In genomic region chr6:129048857-129049473, GRCm38 (mm10) we compare ENCODE assay signal across 7 mouse cellular contexts. TPM values are rescaled to one million over a fixed set of nuclear protein-coding genes. Genes with fewer than 3 reads are reported as not detected.
A peak's percentile ranks its signal among the peaks of the same experiment; 100 is the strongest.
DNase-seq lines count a peak whose midpoint lies in the region; ATAC-seq and TF ChIP-seq lines count a peak whose summit lies in the region.

No protein-coding gene starts in this region.

- no peak overlapping the region for H3K9ac ChIP-seq in ES-E14 (ENCODE audit: insufficient read depth, low read depth, low read length, poor library complexity, severe bottlenecking)
- peak overlapping the region; percentile 28 for H3K9ac ChIP-seq in intestine, embryonic 15.5 days
- peak overlapping the region; percentile 28 for H3K9ac ChIP-seq in liver, postnatal 0 days (replicated peaks)
- H3K9ac ChIP-seq in neural tube, embryonic 11.5 days (ENCODE audit: low read length), result peak overlapping the region; percentile 48

- H3K9me3 ChIP-seq in ES-E14 (ENCODE audit: control insufficient read depth, insufficient read depth, low read depth, low read length), result no peaks in the 10 kb centered on the region
- H3K9me3 ChIP-seq in intestine, embryonic 15.5 days, result no peaks in the 10 kb centered on the region
- H3K9me3 ChIP-seq in liver, postnatal 0 days (ENCODE audit: low read length), result no peaks in the 10 kb centered on the region
- no peaks in the 10 kb centered on the region for H3K9me3 ChIP-seq in neural tube, embryonic 11.5 days (ENCODE audit: control insufficient read depth, low read length)

- no peaks in the 10 kb centered on the region for H3K4me1 ChIP-seq in ES-E14 (ENCODE audit: control insufficient read depth in 2 of 2, insufficient read depth in 2 of 2, low read length in 2 of 2, poor library complexity in 1 of 2)
- H3K4me1 ChIP-seq in intestine, embryonic 15.5 days (replicated peaks), result peaks cover 3% of the 10 kb centered on the region
- H3K4me1 ChIP-seq in liver, postnatal 0 days (ENCODE audit: insufficient read depth), result peaks cover 4% of the 10 kb centered on the region; the same call in 1 of the 2 replicates
- no peaks in the 10 kb centered on the region; the same call in 1 of the 2 replicates for H3K4me1 ChIP-seq in neural tube, embryonic 11.5 days (ENCODE audit: control insufficient read depth, insufficient read depth, low read length)

- TF ChIP-seq CTCF in gastrocnemius, adult 2 months (IDR thresholded peaks at IDR 0.05), result peak; percentile 2; the same call in 1 of the 2 replicates
- TF ChIP-seq CTCF in liver, postnatal 0 days (IDR thresholded peaks at IDR 0.05; ENCODE audit: low read depth), result 0 out of 2 replicates have a peak, but pooled peaks have one; percentile 9

- intact Hi-C loops in gastrocnemius, adult 2 months (cut with DNase I), result no loop called here

- no peak for TF ChIP-seq EP300 in liver, postnatal 0 days (IDR thresholded peaks at IDR 0.05; ENCODE audit: low read depth)

- ATAC-seq in intestine, embryonic 15.5 days, result peak; percentile 94
- peak; percentile 89 for ATAC-seq in liver, postnatal 0 days
- ATAC-seq in neural tube, embryonic 11.5 days (ENCODE audit: insufficient read depth, low FRiP score, low TSS enrichment), result peak; percentile 91

- in situ Hi-C loops in ES-E14 (cut with MboI; ENCODE audit: low sequenced_read_pairs in 2 of 2, unreplicated experiment in 2 of 2), result no loop called here

- no peaks in the 10 kb centered on the region for H3K27me3 ChIP-seq in intestine, embryonic 15.5 days (replicated peaks)
- H3K27me3 ChIP-seq in liver, postnatal 0 days (ENCODE audit: insufficient read depth, low read length), result no peaks in the 10 kb centered on the region
- no peaks in the 10 kb centered on the region for H3K27me3 ChIP-seq in neural tube, embryonic 11.5 days (ENCODE audit: control insufficient read depth, insufficient read depth, low read length)

- 1% methylated on average over 13 of the region's 13 CpGs for WGBS in intestine, embryonic 15.5 days
- WGBS in liver, postnatal 0 days (ENCODE audit: insufficient replicate concordance), result 1% methylated on average over 13 of the region's 13 CpGs
- 0% methylated on average over 13 of the region's 13 CpGs for WGBS in neural tube, embryonic 11.5 days

- peak; percentile 7 for DNase-seq in ES-E14 (ENCODE audit: low read depth, low spot score)
- peak; percentile 55 for DNase-seq in adrenal gland, postnatal 25 days
- peak; percentile 59 for DNase-seq in gastrocnemius, adult 2 months
- peak; percentile 83 for DNase-seq in liver, postnatal 0 days
- DNase-seq in neural tube, embryonic 11.5 days (ENCODE audit: low spot score), result peak; percentile 80
- peak; percentile 41 to 43 for DNase-seq in thymus, adult 18-20 months

- H3K36me3 ChIP-seq in ES-E14 (ENCODE audit: control insufficient read depth, insufficient read depth, low read length, poor library complexity, severe bottlenecking), result no peaks in the 10 kb centered on the region
- no peaks in the 10 kb centered on the region for H3K36me3 ChIP-seq in intestine, embryonic 15.5 days
- no peaks in the 10 kb centered on the region for H3K36me3 ChIP-seq in liver, postnatal 0 days (replicated peaks; ENCODE audit: insufficient read depth, low read length)
- no peaks in the 10 kb centered on the region for H3K36me3 ChIP-seq in neural tube, embryonic 11.5 days (ENCODE audit: control insufficient read depth, insufficient read depth, low read length)

- no peak overlapping the region for H3K27ac ChIP-seq in ES-E14 (ENCODE audit: insufficient read depth, low read depth, low read length, poor library complexity, severe bottlenecking)
- no peak overlapping the region for H3K27ac ChIP-seq in gastrocnemius, adult 2 months
- H3K27ac ChIP-seq in intestine, embryonic 15.5 days, result no peak overlapping the region
- H3K27ac ChIP-seq in liver, postnatal 0 days (ENCODE audit: low read depth), result 0 out of 2 replicates have a peak overlapping the region, but pooled peaks have one; percentile 60
- no peak overlapping the region for H3K27ac ChIP-seq in neural tube, embryonic 11.5 days (ENCODE audit: low read depth, low read length)

- H3K4me2 ChIP-seq in intestine, embryonic 15.5 days (replicated peaks), result peak overlapping the region; percentile 68
- H3K4me2 ChIP-seq in liver, postnatal 0 days (ENCODE audit: low read depth, low read length), result peak overlapping the region; percentile 69
- peak overlapping the region; percentile 49 for H3K4me2 ChIP-seq in neural tube, embryonic 11.5 days (ENCODE audit: low read depth)

- peak overlapping the region; percentile 6 to 7; a peak in 2 of 4 replicates for H3K4me3 ChIP-seq in ES-E14 (ENCODE audit: insufficient read depth in 1 of 2, low read depth in 1 of 2, low read length in 2 of 2, poor library complexity in 1 of 2, severe bottlenecking in 1 of 2)
- peak overlapping the region; percentile 68 for H3K4me3 ChIP-seq in gastrocnemius, adult 2 months
- H3K4me3 ChIP-seq in intestine, embryonic 15.5 days (replicated peaks), result peak overlapping the region; percentile 37
- peak overlapping the region; percentile 32 for H3K4me3 ChIP-seq in liver, postnatal 0 days (ENCODE audit: low read depth, low read length)
- H3K4me3 ChIP-seq in neural tube, embryonic 11.5 days (ENCODE audit: low read depth, low read length), result peak overlapping the region; percentile 34

TF ChIP-seq in ES-E14, 5 proteins besides CTCF, POLR2A, EP300 and RAD21:
- no peak for TF ChIP-seq MAFK (IDR thresholded peaks at IDR 0.05; ENCODE audit: insufficient read depth, low read depth, low read length)
- no peak for TF ChIP-seq ZC3H11A (IDR thresholded peaks at IDR 0.05; ENCODE audit: borderline replicate concordance, low read depth, low read length)
- TF ChIP-seq HCFC1 (IDR thresholded peaks at IDR 0.05; ENCODE audit: borderline replicate concordance, insufficient read depth, low read length), result no peak
- no peak for TF ChIP-seq ZNF384 (IDR thresholded peaks at IDR 0.05; ENCODE audit: low read depth, low read length)
- TF ChIP-seq CHD2 (IDR thresholded peaks at IDR 0.05; ENCODE audit: low read depth, low read length), result no peak

RNA-seq across cellular contexts. Expression of gene Klrb1f, which starts 3.3 kb away (rescaled TPM):
- not detected in 2 replicates for total RNA-seq in ES-E14 (2012; rRNA removed)
- total RNA-seq in adrenal gland, postnatal 25 days (2021), result not detected in 2 replicates
- not detected for total RNA-seq in gastrocnemius, adult 2 months (2021)
- polyA plus RNA-seq in intestine, embryonic 15.5 days (2015; fragmentation: Nextera tagmentation; extraction: Ambion mirVana), result 0.27 and 0.49 TPM in 2 replicates
- 0.27 and 0.59 TPM in 2 replicates for polyA plus RNA-seq in liver, postnatal 0 days (2015; fragmentation: Nextera tagmentation; extraction: Ambion mirVana)
- polyA plus RNA-seq in neural tube, embryonic 11.5 days (2014; fragmentation: Nextera tagmentation; extraction: Ambion mirVana), result 0.70 and 1.4 TPM in 2 replicates

RNA-seq across cellular contexts. Expression of gene Clec2e, which starts 51.7 kb away (rescaled TPM):
- total RNA-seq in ES-E14 (2012; rRNA removed), result not detected in 2 replicates
- total RNA-seq in adrenal gland, postnatal 25 days (2021), result not detected in 2 replicates
- total RNA-seq in gastrocnemius, adult 2 months (2021), result under 1 TPM; 0.11 to 0.23 TPM
- polyA plus RNA-seq in intestine, embryonic 15.5 days (2015; fragmentation: Nextera tagmentation; extraction: Ambion mirVana), result 10.4 and 11.4 TPM in 2 replicates
- polyA plus RNA-seq in liver, postnatal 0 days (2015; fragmentation: Nextera tagmentation; extraction: Ambion mirVana), result not detected in 2 replicates
- polyA plus RNA-seq in neural tube, embryonic 11.5 days (2014; fragmentation: Nextera tagmentation; extraction: Ambion mirVana), result not detected in 2 replicates

Comparison
In these comparisons a context has a peak if more than half of its experiments do, and no peak if none do; other contexts are left out.
1. DNase-seq: peak in every context shown above with its lines; median percentile 83 in liver, postnatal 0 days; 80 in neural tube, embryonic 11.5 days; 59 in gastrocnemius, adult 2 months; 55 in adrenal gland, postnatal 25 days; 42 in thymus, adult 18-20 months; 7 in ES-E14.
2. H3K4me3 ChIP-seq: peak in every context shown above with its lines; median percentile 68 in gastrocnemius, adult 2 months; 37 in intestine, embryonic 15.5 days; 34 in neural tube, embryonic 11.5 days; 32 in liver, postnatal 0 days; 6 in ES-E14.